Mouse (Mus musculus): ENCODE results near the gene Smco4.

Smco4 gene

DNA sequence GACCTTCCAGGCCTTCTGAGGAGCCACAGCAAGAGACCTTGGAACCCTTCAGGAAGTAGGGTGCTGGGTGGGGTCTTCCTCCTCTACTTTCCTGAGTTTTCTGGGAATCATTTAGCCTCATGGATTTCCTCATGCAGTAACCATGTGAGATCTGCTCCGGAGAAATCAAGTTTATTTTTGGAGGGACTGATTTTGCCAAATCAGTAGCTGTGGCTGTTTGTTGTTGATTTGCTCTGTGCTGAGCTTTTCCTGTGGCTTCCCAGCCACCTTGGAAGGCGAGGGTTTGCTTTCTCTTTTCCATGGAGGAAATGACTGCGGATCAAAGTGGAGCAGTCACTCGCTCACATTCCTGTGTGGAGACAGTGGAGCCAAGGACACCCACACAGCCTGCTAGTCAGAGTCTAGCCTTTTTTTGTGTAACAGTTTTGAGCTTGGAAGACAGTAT, 14.2 kb downstream of the Smco4 start:
- no peak for DNase-seq

DNA sequence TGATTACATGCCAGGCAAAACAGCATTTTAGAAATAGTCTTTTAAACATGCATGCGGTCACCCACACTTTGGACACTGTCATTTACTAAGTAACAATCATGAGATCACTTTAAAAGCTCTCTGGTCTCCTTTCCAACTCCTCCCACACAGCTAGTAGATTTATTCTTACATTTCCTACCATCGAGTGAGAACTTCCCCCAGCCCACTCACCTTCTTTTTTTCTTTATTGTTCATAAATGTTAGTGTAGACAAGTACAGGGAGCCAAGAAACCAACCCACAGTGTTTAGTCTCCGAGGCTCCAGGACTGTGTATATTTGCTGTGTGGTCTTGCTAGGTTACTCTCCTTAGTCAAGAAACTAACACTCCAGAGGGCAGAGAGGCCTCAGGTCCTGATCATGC, 16.1 kb downstream of the Smco4 start:
- DNase-seq: no peak

- DNase-seq: no peak
Measured at GRCm38 (mm10) chr9:15510557-15511310, 17.5 kb downstream of the Smco4 start.

DNA sequence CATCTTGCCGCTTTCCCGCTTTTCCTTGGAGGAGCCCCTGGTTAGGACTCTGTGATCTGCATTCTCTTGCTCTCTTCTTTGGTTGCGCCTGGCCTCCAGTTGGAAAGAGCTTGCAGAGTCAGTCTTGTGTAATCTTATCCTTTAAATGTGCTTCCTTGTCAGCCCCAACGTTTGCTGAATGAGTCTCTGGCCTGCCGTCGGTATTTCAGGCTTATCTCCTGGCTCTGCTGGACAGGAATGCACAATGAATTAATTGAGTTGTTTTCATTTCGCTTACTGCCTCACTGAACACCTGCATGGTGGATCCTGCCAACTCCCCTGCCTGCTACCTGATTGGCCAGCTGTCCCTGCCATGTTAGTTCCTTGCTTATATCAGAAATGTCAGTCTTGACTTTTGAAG, 19.7 kb downstream of the Smco4 start:
- peak; percentile 12 for DNase-seq

DNA sequence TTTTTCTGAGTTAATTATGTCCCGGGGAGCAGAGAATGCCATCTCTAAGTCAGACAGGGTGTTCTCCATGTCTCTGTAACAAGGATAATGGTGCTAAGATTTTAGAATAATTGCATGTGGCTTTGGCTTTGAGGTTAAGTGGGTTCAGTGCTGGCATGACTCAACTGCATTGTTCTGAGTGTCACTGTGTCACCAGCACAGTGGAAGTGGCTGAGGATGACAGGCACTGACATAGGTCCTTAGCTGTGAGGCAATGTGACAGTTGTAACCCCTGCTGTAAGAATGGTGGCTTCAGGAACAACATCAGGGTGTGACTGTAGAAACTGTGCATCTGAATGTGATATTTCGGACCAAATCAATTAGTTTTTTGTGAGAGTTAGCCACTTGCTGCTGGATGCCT, 22.8 kb downstream of the Smco4 start:
- no peak for DNase-seq

- no peak for DNase-seq
Measured at GRCm38 (mm10) chr9:15517979-15518378, 24.7 kb downstream of the Smco4 start.

DNA sequence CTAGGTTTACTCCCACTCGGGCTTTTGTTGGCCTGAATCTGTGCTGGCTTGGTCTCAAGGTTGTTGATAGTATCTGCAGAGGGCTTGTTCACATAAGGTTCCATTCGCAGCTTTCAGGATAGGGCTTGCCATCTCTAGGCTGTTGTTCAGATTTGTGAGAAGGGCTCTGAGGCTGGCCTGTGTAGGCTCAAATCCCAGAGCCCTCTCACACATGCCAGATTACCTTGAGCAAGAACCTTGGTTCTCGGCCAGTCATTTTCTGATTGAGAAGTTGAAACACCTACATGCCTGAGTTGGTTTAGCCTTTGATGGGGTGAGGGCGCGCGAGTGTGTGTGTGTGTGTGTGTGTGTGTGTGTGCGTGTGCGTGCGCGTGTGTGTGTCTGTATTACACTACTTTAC, 29.1 kb downstream of the Smco4 start:
- no peak for DNase-seq

GRCm38 (mm10) chr9:15522887-15523286, 29.7 kb downstream of the Smco4 start:
- DNase-seq: no peak

DNA sequence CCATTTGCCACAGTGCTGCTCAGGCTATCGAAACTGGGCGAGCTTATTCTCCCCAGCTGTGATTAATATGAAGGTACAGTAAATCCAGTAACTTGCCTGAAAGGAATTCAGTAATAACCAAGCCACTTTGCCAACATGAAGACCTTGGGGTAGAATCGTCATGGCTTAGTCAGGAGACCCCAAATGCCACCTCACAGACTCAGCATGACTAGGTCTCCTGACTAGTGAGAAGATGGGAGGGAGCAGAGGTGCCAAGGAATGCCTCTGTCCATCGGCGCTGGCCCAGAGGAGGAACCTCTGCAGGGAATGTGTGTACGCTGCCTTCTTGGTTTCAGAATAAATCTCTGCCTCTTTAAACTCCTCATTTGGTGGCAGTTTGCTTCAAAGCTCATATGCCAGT, 30.4 kb downstream of the Smco4 start:
- no peak for DNase-seq

- no peak for DNase-seq
Measured at GRCm38 (mm10) chr9:15525246-15525645, 32.0 kb downstream of the Smco4 start.

DNA sequence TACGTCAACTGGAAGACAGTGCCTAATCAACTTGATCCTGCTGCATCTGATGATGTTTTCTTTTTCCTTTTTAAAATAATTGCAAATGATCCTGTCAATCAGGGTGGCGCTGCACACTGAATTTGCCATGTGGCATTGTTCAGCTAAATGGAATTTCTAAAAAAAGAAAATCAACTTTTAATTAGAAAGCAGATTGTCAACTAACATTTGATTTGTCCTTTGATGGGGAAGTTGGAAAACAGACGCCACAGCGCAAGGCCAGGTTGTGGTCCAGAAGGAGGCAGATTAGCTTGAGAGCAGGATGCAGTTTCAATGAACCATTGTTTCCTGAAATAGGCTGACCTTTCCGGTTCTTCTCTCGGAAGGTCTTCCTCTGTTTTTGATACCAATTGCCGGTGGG, 33.3 kb downstream of the Smco4 start:
- DNase-seq: peak; percentile 11

- DNase-seq: no peak
Measured at GRCm38 (mm10) chr9:15527846-15528245, 34.6 kb downstream of the Smco4 start.

GRCm38 (mm10) chr9:15528368-15528767, 35.1 kb downstream of the Smco4 start:
- DNase-seq: no peak

DNA sequence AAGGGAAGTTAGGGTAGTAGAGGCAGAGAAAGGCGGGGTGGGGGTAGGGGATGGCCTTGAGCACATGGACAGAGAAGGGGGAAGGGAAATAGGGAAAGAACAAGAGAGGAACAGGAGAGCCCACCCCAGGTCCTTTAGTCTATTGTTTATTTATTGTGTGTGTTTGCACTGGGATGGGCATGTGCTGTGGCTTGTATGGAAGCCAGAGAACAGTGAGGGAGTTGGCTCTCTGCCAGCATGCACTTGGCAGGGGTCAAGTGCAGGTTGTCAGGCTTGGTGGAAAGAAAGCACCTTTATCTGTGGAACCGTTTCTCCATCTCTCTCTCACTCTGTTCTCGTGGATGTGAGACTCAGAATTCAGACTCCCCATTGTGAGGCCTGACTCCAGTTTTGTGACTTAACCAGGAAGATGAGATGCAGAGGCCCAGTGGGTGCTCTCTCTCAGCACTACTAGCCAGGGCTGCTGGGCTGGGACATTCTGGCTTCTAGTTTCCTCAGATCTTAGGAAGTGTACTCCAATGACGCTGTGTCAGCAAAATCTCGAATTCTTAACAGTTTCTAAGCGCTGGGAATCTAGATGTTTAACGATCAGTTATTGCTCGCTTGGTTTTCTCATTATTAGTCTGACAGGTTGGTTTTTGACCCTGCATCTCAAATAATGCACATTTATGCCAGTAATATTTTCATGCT, 36.2 kb downstream of the Smco4 start:
- DNase-seq: peak; percentile 48

DNA sequence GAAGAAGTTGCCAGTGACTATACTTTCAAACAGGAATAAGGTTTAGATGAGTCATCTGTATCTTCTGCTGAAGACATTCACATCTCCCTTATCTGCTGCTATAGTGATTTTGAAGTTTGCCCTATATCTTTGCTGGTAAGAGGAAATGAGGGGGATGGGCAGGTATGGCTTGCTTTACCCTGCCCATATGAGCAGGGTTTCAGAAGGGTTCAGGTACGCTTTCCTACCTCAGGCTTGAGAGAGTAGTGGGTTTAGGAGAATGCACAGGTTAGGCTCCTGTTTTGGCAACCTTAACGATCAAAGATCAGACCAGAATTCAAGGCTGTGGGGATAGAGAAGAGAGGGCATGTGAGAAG, 36.7 kb downstream of the Smco4 start:
- DNase-seq: no peak

DNA sequence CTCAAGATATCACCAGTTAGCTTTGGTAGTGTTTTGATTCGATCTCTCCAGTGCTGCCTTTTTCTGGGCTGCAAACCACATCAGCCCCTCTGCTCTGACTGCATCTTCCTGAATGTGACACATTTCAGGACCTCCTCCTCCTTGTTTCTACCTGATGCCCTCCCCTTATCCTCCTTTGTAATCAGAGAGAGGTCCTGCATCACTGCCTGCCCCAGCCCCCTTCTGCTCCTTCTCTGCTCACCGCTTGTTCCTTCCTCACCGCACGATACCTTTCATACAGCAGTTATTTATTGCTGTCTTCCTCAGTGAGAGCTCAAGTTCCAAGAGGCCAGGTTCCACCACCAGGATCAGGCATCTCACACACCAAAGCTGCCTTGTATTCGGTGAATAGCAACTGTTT, 38.0 kb downstream of the Smco4 start:
- no peak for DNase-seq

- DNase-seq: no peak
Measured at GRCm38 (mm10) chr9:15533336-15534070, 40.3 kb downstream of the Smco4 start.

GRCm38 (mm10) chr9:15534110-15534509, 40.9 kb downstream of the Smco4 start:
- DNase-seq: no peak

DNA sequence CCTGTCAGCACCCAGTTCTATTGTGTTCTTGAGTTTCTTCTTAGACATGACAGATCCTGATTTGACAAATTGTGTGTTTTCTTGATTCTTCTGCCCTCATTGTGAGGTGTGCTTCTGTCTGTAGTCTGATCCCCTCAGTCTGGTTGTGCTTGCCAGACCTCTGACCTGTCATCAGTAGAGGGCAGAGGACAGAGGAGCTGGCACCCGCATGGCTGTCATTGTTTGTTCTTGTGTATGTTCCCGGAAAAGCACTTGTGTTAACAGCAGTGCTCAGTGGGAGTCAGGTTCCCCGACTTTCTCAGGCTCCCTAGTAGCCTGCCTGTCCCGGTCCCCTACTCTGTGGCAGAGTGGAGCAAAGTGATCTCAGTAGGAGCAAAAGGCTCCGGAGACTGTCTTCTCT, 42.2 kb downstream of the Smco4 start:
- no peak for DNase-seq

- no peak for DNase-seq
Measured at GRCm38 (mm10) chr9:15536861-15537426, 43.7 kb downstream of the Smco4 start.

- no peak for DNase-seq
Measured at GRCm38 (mm10) chr9:15537455-15538048, 44.3 kb downstream of the Smco4 start.

DNA sequence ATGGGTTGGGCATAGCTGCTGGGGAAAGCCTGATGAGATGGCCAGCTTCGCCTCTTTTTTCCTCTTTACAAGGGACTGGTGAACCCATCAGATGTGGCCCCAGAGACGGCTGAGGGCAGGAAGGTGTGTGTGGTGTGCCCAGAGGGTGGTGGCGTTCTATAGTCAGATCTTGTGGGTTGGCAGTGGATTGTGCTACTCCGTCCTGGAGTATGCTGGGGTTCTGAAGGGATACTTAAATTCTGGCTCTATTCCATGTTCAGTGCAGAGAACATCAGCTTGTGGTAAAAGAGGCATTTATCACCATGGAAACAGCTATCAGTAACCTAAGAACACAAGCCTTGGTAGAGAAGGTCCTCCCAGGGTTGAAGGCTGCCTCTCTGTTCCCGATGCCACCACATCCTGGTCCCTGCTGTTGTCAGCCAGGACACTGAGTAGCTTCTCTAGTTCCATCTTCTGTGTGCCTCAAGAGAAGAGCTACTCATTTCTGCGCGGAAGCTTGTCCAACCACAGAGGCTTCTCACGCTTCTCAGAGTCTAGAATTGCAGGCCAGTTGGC, 45.8 kb downstream of the Smco4 start:
- DNase-seq: no peak

All from cerebellum, adult 9-11 months (tissue).